Mouse (Mus musculus): ENCODE results near the gene Ccdc189. TPM values are rescaled to one million over a fixed set of nuclear protein-coding genes. Genes with fewer than 3 reads are reported as not detected.
"Not testable (repeated sequence)": the region's sequence is repeated elsewhere in the genome, so short reads cannot be mapped to it uniquely, and the experiment has no call there.

Gene Ccdc189
- 11.9 and 16.4 TPM in 2 replicates for polyA plus RNA-seq (2014; fragmentation: Nextera tagmentation; extraction: Ambion mirVana)

- 0 out of 2 replicates have a peak, but pooled peaks cover 4% of the 10 kb centered on the region for H3K4me1 ChIP-seq (replicated peaks; ENCODE audit: control insufficient read depth, insufficient read depth, low read length)
- peak within 1 kb of the TSS; percentile 58 for H3K27ac ChIP-seq (ENCODE audit: low read depth, low read length)
- ATAC-seq (ENCODE audit: low FRiP score) (peak; percentile 99), DNase-seq (ENCODE audit: low spot score) (peak; percentile 94)
- peak within 1 kb of the TSS; percentile 78 for H3K9ac ChIP-seq (ENCODE audit: low read depth, low read length)
- peak within 1 kb of the TSS; percentile 79 for H3K4me2 ChIP-seq (replicated peaks; ENCODE audit: low read depth, low read length)
- no peaks in the 10 kb centered on the region for H3K9me3 ChIP-seq (ENCODE audit: control insufficient read depth, low read length)
- peaks cover 11% of the 10 kb centered on the region for H3K36me3 ChIP-seq (ENCODE audit: control insufficient read depth, insufficient read depth, low read length)
- H3K4me3 ChIP-seq (ENCODE audit: low read depth, low read length), result peak within 1 kb of the TSS; percentile 89
- H3K27me3 ChIP-seq (ENCODE audit: control insufficient read depth, insufficient read depth, low read length), result no peaks in the 10 kb centered on the region
- under 1% methylated on average over 50 of the region's 50 CpGs for WGBS
Observed at GRCm38 (mm10) chr7:127588011-127588871, at the start of gene Ccdc189, which contains the start of gene Rnf40. Ccdc189 (minus strand) TSS chr7:127588595. Rnf40 (plus strand) TSS chr7:127588767.

- Histone ChIP-seq H3K9me3 (ENCODE audit: control insufficient read depth, low read length) (no peaks in the 10 kb centered on the region), H3K4me3 (ENCODE audit: low read depth, low read length) (peak overlapping the region; percentile 45), H3K4me2 (replicated peaks; ENCODE audit: low read depth, low read length) (peak overlapping the region; percentile 63), H3K27ac (ENCODE audit: low read depth, low read length) (no peak overlapping the region), H3K4me1 (replicated peaks; ENCODE audit: control insufficient read depth, insufficient read depth, low read length) (no peaks in the 10 kb centered on the region), H3K36me3 (ENCODE audit: control insufficient read depth, insufficient read depth, low read length) (no peaks in the 10 kb centered on the region), H3K27me3 (ENCODE audit: control insufficient read depth, insufficient read depth, low read length) (no peaks in the 10 kb centered on the region), H3K9ac (ENCODE audit: low read depth, low read length) (peak overlapping the region; percentile 68)
- peak; percentile 84 for DNase-seq (ENCODE audit: low spot score)
- no peak for ATAC-seq (ENCODE audit: low FRiP score)
- WGBS, result 1% methylated on average over 27 of the region's 27 CpGs
Observed at GRCm38 (mm10) chr7:127636963-127637362, 48.6 kb upstream of the Ccdc189 start.

- no peak for DNase-seq (ENCODE audit: low spot score)
- H3K4me1 ChIP-seq (replicated peaks; ENCODE audit: control insufficient read depth, insufficient read depth, low read length), result no peaks in the 10 kb centered on the region
- no peaks in the 10 kb centered on the region for H3K27me3 ChIP-seq (ENCODE audit: control insufficient read depth, insufficient read depth, low read length)
- WGBS, result 61% methylated on average over 4 of the region's 4 CpGs
- no peak overlapping the region for H3K4me3 ChIP-seq (ENCODE audit: low read depth, low read length)
- H3K9me3 ChIP-seq (ENCODE audit: control insufficient read depth, low read length), result no peaks in the 10 kb centered on the region
- ATAC-seq (ENCODE audit: low FRiP score), result no peak
- no peak overlapping the region for H3K27ac ChIP-seq (ENCODE audit: low read depth, low read length)
- H3K9ac ChIP-seq (ENCODE audit: low read depth, low read length), result no peak overlapping the region
- no peak overlapping the region for H3K4me2 ChIP-seq (replicated peaks; ENCODE audit: low read depth, low read length)
- no peaks in the 10 kb centered on the region for H3K36me3 ChIP-seq (ENCODE audit: control insufficient read depth, insufficient read depth, low read length)
Observed at GRCm38 (mm10) chr7:127631416-127631815, 43.0 kb upstream of the Ccdc189 start.

GRCm38 (mm10) chr7:127628646-127629045 lies 40.3 kb upstream of the Ccdc189 start:
- H3K4me1 ChIP-seq (replicated peaks; ENCODE audit: control insufficient read depth, insufficient read depth, low read length), result no peaks in the 10 kb centered on the region
- 88% methylated on average over 5 of the region's 5 CpGs for WGBS
- H3K27me3 ChIP-seq (ENCODE audit: control insufficient read depth, insufficient read depth, low read length), result no peaks in the 10 kb centered on the region
- H3K36me3 ChIP-seq (ENCODE audit: control insufficient read depth, insufficient read depth, low read length), result no peaks in the 10 kb centered on the region
- ATAC-seq (ENCODE audit: low FRiP score) (no peak), DNase-seq (ENCODE audit: low spot score) (no peak)
- H3K4me2 ChIP-seq (replicated peaks; ENCODE audit: low read depth, low read length), result no peak overlapping the region
- H3K9me3 ChIP-seq (ENCODE audit: control insufficient read depth, low read length), result no peaks in the 10 kb centered on the region
- no peak overlapping the region for H3K9ac ChIP-seq (ENCODE audit: low read depth, low read length)
- H3K27ac ChIP-seq (ENCODE audit: low read depth, low read length), result no peak overlapping the region
- no peak overlapping the region for H3K4me3 ChIP-seq (ENCODE audit: low read depth, low read length)

GRCm38 (mm10) chr7:127626471-127626870 lies 38.1 kb upstream of the Ccdc189 start:
- DNase-seq (ENCODE audit: low spot score) (no peak), ATAC-seq (ENCODE audit: low FRiP score) (no peak)
- WGBS, result 87% methylated on average over 4 of the region's 4 CpGs
- Histone ChIP-seq H3K9me3 (ENCODE audit: control insufficient read depth, low read length) (no peaks in the 10 kb centered on the region), H3K4me2 (replicated peaks; ENCODE audit: low read depth, low read length) (no peak overlapping the region), H3K4me3 (ENCODE audit: low read depth, low read length) (no peak overlapping the region), H3K36me3 (ENCODE audit: control insufficient read depth, insufficient read depth, low read length) (no peaks in the 10 kb centered on the region), H3K4me1 (replicated peaks; ENCODE audit: control insufficient read depth, insufficient read depth, low read length) (no peaks in the 10 kb centered on the region), H3K27me3 (ENCODE audit: control insufficient read depth, insufficient read depth, low read length) (no peaks in the 10 kb centered on the region), H3K27ac (ENCODE audit: low read depth, low read length) (no peak overlapping the region), H3K9ac (ENCODE audit: low read depth, low read length) (no peak overlapping the region)

GRCm38 (mm10) chr7:127626039-127626438 lies 37.6 kb upstream of the Ccdc189 start:
- H3K9ac ChIP-seq (ENCODE audit: low read depth, low read length), result no peak overlapping the region
- H3K4me3 ChIP-seq (ENCODE audit: low read depth, low read length), result no peak overlapping the region
- H3K27ac ChIP-seq (ENCODE audit: low read depth, low read length), result no peak overlapping the region
- H3K9me3 ChIP-seq (ENCODE audit: control insufficient read depth, low read length), result no peaks in the 10 kb centered on the region
- no peak for ATAC-seq (ENCODE audit: low FRiP score)
- H3K4me2 ChIP-seq (replicated peaks; ENCODE audit: low read depth, low read length), result no peak overlapping the region
- no peaks in the 10 kb centered on the region for H3K36me3 ChIP-seq (ENCODE audit: control insufficient read depth, insufficient read depth, low read length)
- no peak for DNase-seq (ENCODE audit: low spot score)
- 95% methylated on average over 7 of the region's 7 CpGs for WGBS
- H3K4me1 ChIP-seq (replicated peaks; ENCODE audit: control insufficient read depth, insufficient read depth, low read length), result no peaks in the 10 kb centered on the region
- H3K27me3 ChIP-seq (ENCODE audit: control insufficient read depth, insufficient read depth, low read length), result no peaks in the 10 kb centered on the region

GRCm38 (mm10) chr7:127618402-127618801 lies 30.0 kb upstream of the Ccdc189 start:
- H3K9ac ChIP-seq (ENCODE audit: low read depth, low read length); H3K36me3 ChIP-seq (ENCODE audit: control insufficient read depth, insufficient read depth, low read length); H3K9me3 ChIP-seq (ENCODE audit: control insufficient read depth, low read length); H3K4me1 ChIP-seq (replicated peaks; ENCODE audit: control insufficient read depth, insufficient read depth, low read length); H3K27me3 ChIP-seq (ENCODE audit: control insufficient read depth, insufficient read depth, low read length); H3K4me3 ChIP-seq (ENCODE audit: low read depth, low read length); H3K27ac ChIP-seq (ENCODE audit: low read depth, low read length); ATAC-seq (ENCODE audit: low FRiP score); H3K4me2 ChIP-seq (replicated peaks; ENCODE audit: low read depth, low read length); DNase-seq (ENCODE audit: low spot score): not testable (repeated sequence)
- WGBS, result 92% methylated on average over 6 of the region's 8 CpGs

GRCm38 (mm10) chr7:127617962-127618361 lies 29.6 kb upstream of the Ccdc189 start:
- Histone ChIP-seq H3K4me2 (replicated peaks; ENCODE audit: low read depth, low read length) (no peak overlapping the region), H3K4me1 (replicated peaks; ENCODE audit: control insufficient read depth, insufficient read depth, low read length) (peaks cover 6% of the 10 kb centered on the region; the same call in 1 of the 2 replicates), H3K4me3 (ENCODE audit: low read depth, low read length) (no peak overlapping the region), H3K36me3 (ENCODE audit: control insufficient read depth, insufficient read depth, low read length) (no peaks in the 10 kb centered on the region), H3K9ac (ENCODE audit: low read depth, low read length) (no peak overlapping the region), H3K9me3 (ENCODE audit: control insufficient read depth, low read length) (no peaks in the 10 kb centered on the region), H3K27me3 (ENCODE audit: control insufficient read depth, insufficient read depth, low read length) (no peaks in the 10 kb centered on the region), H3K27ac (ENCODE audit: low read depth, low read length) (no peak overlapping the region)
- WGBS, result 38% methylated on average over 2 of the region's 2 CpGs
- no peak for DNase-seq (ENCODE audit: low spot score)
- ATAC-seq (ENCODE audit: low FRiP score), result no peak

- Histone ChIP-seq H3K4me1 (replicated peaks; ENCODE audit: control insufficient read depth, insufficient read depth, low read length) (peaks cover 6% of the 10 kb centered on the region; the same call in 1 of the 2 replicates), H3K36me3 (ENCODE audit: control insufficient read depth, insufficient read depth, low read length) (peaks cover 7% of the 10 kb centered on the region), H3K9me3 (ENCODE audit: control insufficient read depth, low read length) (no peaks in the 10 kb centered on the region), H3K4me2 (replicated peaks; ENCODE audit: low read depth, low read length) (no peak overlapping the region), H3K4me3 (ENCODE audit: low read depth, low read length) (no peak overlapping the region), H3K9ac (ENCODE audit: low read depth, low read length) (no peak overlapping the region), H3K27ac (ENCODE audit: low read depth, low read length) (no peak overlapping the region), H3K27me3 (ENCODE audit: control insufficient read depth, insufficient read depth, low read length) (no peaks in the 10 kb centered on the region)
- ATAC-seq (ENCODE audit: low FRiP score) (no peak), DNase-seq (ENCODE audit: low spot score) (no peak)
- WGBS, result 100% methylated on average over 1 of the region's 1 CpGs
Observed at GRCm38 (mm10) chr7:127616881-127617280, 28.5 kb upstream of the Ccdc189 start.
